Mouse (Mus musculus) CH12.LX (cell line): ENCODE data around the gene Zfp691. TPM values are rescaled to one million over a fixed set of nuclear protein-coding genes. Genes with fewer than 3 reads are reported as not detected.

Experiments
- DNase-seq: peaks from one replicate; pipeline ENCODE4 v3.0.0-alpha.2; 2013; ENCODE audit errors: extremely low read depth
- H3K27ac ChIP-seq: 2 replicates; pipeline ENCODE4 v1.5.1; 2012; ENCODE audit warnings: low read depth, mild to moderate bottlenecking, control low read depth, moderate library complexity; ENCODE audit not compliant: insufficient read depth
- H3K27me3 ChIP-seq: replicated peaks from 2 replicates; pipeline ENCODE3; 2012; ENCODE audit warnings: inconsistent platforms
- H3K36me3 ChIP-seq, 2 experiments: replicated peaks in 1 of 2; 2 replicates each; pipeline versions ENCODE3 to v1.6.1; 2012; ENCODE audit warnings: inconsistent platforms in 1 of 2, low read length in 1 of 2, mild to moderate bottlenecking in 1 of 2, mixed read lengths in 1 of 2, moderate library complexity in 1 of 2; ENCODE audit not compliant: control insufficient read depth in 1 of 2, insufficient read depth in 1 of 2
- H3K4me1 ChIP-seq, 2 experiments: 2 replicates each; pipeline ENCODE4 v1.6.1; 2012; ENCODE audit warnings: inconsistent platforms in 1 of 2, moderate library complexity in 1 of 2; ENCODE audit not compliant: insufficient read depth in 2 of 2, control insufficient read depth in 1 of 2
- H3K4me2 ChIP-seq: 2 replicates; pipeline ENCODE4 v1.6.1; 2012; ENCODE audit warnings: low read depth, mild to moderate bottlenecking, control low read depth; ENCODE audit not compliant: poor library complexity, insufficient read depth, severe bottlenecking
- H3K4me3 ChIP-seq, 3 experiments: fragments of 150-350 bp in 1 of 3; sonication (generic) in 1 of 3; replicated peaks in 1 of 3; 2 replicates each; pipeline versions ENCODE3 to v1.5.1; 2011 to 2012; ENCODE audit warnings: low read depth in 2 of 3, low read length in 2 of 3, mild to moderate bottlenecking in 2 of 3, moderate library complexity in 2 of 3, control low read depth in 1 of 3, improper control_type of control experiment in 1 of 3, inconsistent platforms in 1 of 3, mixed read lengths in 1 of 3; ENCODE audit not compliant: poor library complexity in 1 of 3
- H3K79me2 ChIP-seq: replicated peaks from 2 replicates; pipeline ENCODE4 v1.6.1; 2012; ENCODE audit warnings: mild to moderate bottlenecking, moderate library complexity; ENCODE audit not compliant: control insufficient read depth, poor library complexity, insufficient read depth, severe bottlenecking; ENCODE audit errors: extremely low read depth
- H3K9ac ChIP-seq: 2 replicates; pipeline ENCODE4 v1.6.1; 2012; ENCODE audit warnings: low read depth, mild to moderate bottlenecking, control low read depth, moderate library complexity; ENCODE audit not compliant: insufficient read depth
- H3K9me3 ChIP-seq: replicated peaks from 2 replicates; pipeline ENCODE3; 2012; ENCODE audit warnings: low read length, inconsistent platforms, mixed read lengths
- BHLHE40 ChIP-seq: IDR thresholded peaks from 2 replicates; pipeline ENCODE4 v1.6.1; 2011; ENCODE audit warnings: mild to moderate bottlenecking, low read depth, low read length, improper control_type of control experiment
- CHD2 ChIP-seq: IDR thresholded peaks from 2 replicates; pipeline ENCODE4 v1.6.1; 2011; ENCODE audit warnings: low read length, improper control_type of control experiment
- CTCF ChIP-seq, 2 experiments: IDR thresholded peaks in 1 of 2; conservative IDR thresholded peaks in 1 of 2; 2 replicates each; pipeline ENCODE4 v1.5.1; 2011 to 2012; ENCODE audit warnings: low read depth in 2 of 2, low read length in 2 of 2, improper control_type of control experiment in 1 of 2, inconsistent platforms in 1 of 2, mild to moderate bottlenecking in 1 of 2, moderate library complexity in 1 of 2
- EP300 ChIP-seq: IDR thresholded peaks from 2 replicates; pipeline ENCODE4 v1.6.1; 2011; ENCODE audit warnings: low read length, improper control_type of control experiment
- GABPA ChIP-seq: IDR thresholded peaks from 2 replicates; pipeline ENCODE4 v1.6.1; 2012; ENCODE audit warnings: low read depth, low read length, improper control_type of control experiment, inconsistent platforms; ENCODE audit not compliant: insufficient replicate concordance
- IRF4 ChIP-seq: IDR thresholded peaks from 2 replicates; pipeline ENCODE4 v1.6.1; 2014; ENCODE audit warnings: low read depth, mild to moderate bottlenecking, inconsistent platforms, low read length, improper control_type of control experiment
- MAFK ChIP-seq: IDR thresholded peaks from 2 replicates; pipeline ENCODE4 v1.6.1; 2011; ENCODE audit warnings: low read length, improper control_type of control experiment; ENCODE audit not compliant: insufficient replicate concordance
- MEF2A ChIP-seq: IDR thresholded peaks from 2 replicates; pipeline ENCODE4 v1.6.1; 2014; ENCODE audit warnings: low read depth, mild to moderate bottlenecking, inconsistent platforms, low read length, improper control_type of control experiment, borderline replicate concordance
- MXI1 ChIP-seq: IDR thresholded peaks from 2 replicates; pipeline ENCODE4 v1.6.1; 2011; ENCODE audit warnings: mild to moderate bottlenecking, low read depth, low read length, improper control_type of control experiment
- NELFE ChIP-seq: IDR thresholded peaks from 2 replicates; pipeline ENCODE4 v1.6.1; 2011; ENCODE audit warnings: low read depth, low read length, improper control_type of control experiment
- PAX5 ChIP-seq: IDR thresholded peaks from 2 replicates; pipeline ENCODE4 v1.6.1; 2012; ENCODE audit warnings: low read length, inconsistent platforms, mixed read lengths
- POLR2A ChIP-seq: IDR thresholded peaks from 2 replicates; pipeline ENCODE4 v1.6.1; 2011; ENCODE audit warnings: low read depth, mild to moderate bottlenecking, improper control_type of control experiment, low read length
- RAD21 ChIP-seq: IDR thresholded peaks from 2 replicates; pipeline ENCODE4 v1.6.1; 2011; ENCODE audit warnings: low read depth, mild to moderate bottlenecking, low read length, improper control_type of control experiment, moderate library complexity
- SIN3A ChIP-seq: IDR thresholded peaks from 2 replicates; pipeline ENCODE4 v1.6.1; 2012; ENCODE audit warnings: low read length, improper control_type of control experiment, inconsistent platforms
- SMC3 ChIP-seq: IDR thresholded peaks from 2 replicates; pipeline ENCODE4 v1.6.1; 2011; ENCODE audit warnings: low read depth, low read length, improper control_type of control experiment
- USF1 ChIP-seq: IDR thresholded peaks from 2 replicates; pipeline ENCODE4 v1.6.1; 2014; ENCODE audit warnings: low read depth, mild to moderate bottlenecking, inconsistent platforms, low read length, improper control_type of control experiment
- ZC3H11A ChIP-seq: IDR thresholded peaks from 2 replicates; pipeline ENCODE4 v1.6.1; 2012; ENCODE audit warnings: low read depth, mild to moderate bottlenecking, inconsistent platforms, low read length, improper control_type of control experiment
- ZKSCAN1 ChIP-seq: IDR thresholded peaks from 2 replicates; pipeline ENCODE4 v1.6.1; 2012; ENCODE audit warnings: low read depth, inconsistent platforms, low read length, improper control_type of control experiment, borderline replicate concordance
- ZMIZ1 ChIP-seq: IDR thresholded peaks from 2 replicates; pipeline ENCODE4 v1.6.1; 2012; ENCODE audit warnings: low read depth, mild to moderate bottlenecking, inconsistent platforms, low read length, improper control_type of control experiment
- dilution Hi-C: fragments of 300-500 bp; cut with MboI; formaldehyde crosslinking; loops from 2 replicates; pipeline ENCODE4 v1.14.3; 2020; ENCODE audit warnings: low sequenced_read_pairs; ENCODE audit not compliant: extremely low pct_unique_long_range_greater_than_20kb, extremely low pct_ligation_motif_present
- in situ Hi-C: fragments of 300-500 bp; cut with MboI; formaldehyde crosslinking; loops from 3 replicates; pipeline ENCODE4 v1.14.3; 2019; ENCODE audit warnings: low sequenced_read_pairs, low pct_ligation_motif_present, low pct_unique_long_range_greater_than_20kb, mixed read lengths
- polyA plus RNA-seq: library from polyadenylated mRNA; unstranded; fragments of >175 nt; gene quantifications from 2 replicates; pipeline ENCODE4 v1.2.1, GENCODE M21; 2012; ENCODE audit warnings: low read depth; ENCODE audit not compliant: insufficient read length
- total RNA-seq, 2 experiments: library from RNA; depleted of rRNA; stranded (reverse); fragments of 300-350 nt in 1 of 2; fragments of >200 nt in 1 of 2; gene quantifications; 2 replicates each; pipeline ENCODE4 v1.2.3; 2012 to 2014

Gene Zfp691
- total and polyA plus RNA-seq, 3 experiments: 3.2 to 4.7 (median 4.0) TPM

GRCm38 (mm10) chr4:119157891-119158290 is 16.1 kb downstream of the Zfp691 start:
- Histone ChIP-seq H3K36me3 (no peaks in the 10 kb centered on the region), H3K79me2 (no peaks in the 10 kb centered on the region), H3K4me2 (no peak overlapping the region), H3K4me1 (no peaks in the 10 kb centered on the region), H3K27ac (no peak overlapping the region), H3K9me3 (no peaks in the 10 kb centered on the region), H3K27me3 (no peaks in the 10 kb centered on the region), H3K9ac (no peak overlapping the region), H3K4me3 (no peak overlapping the region)
- DNase-seq: no peak
- in situ Hi-C loops: no loop called here
- TF ChIP-seq CHD2: no peak
- no peak for TF ChIP-seq ZKSCAN1
- no peak for TF ChIP-seq CTCF (conservative IDR thresholded peaks at IDR 0.05 in 1 of 2, IDR thresholded peaks at IDR 0.05 in 1 of 2; ENCODE audit: low read depth in 2 of 2, low read length in 2 of 2)
- no peak for TF ChIP-seq MAFK
- no peak for TF ChIP-seq MEF2A
- no peak for TF ChIP-seq PAX5
- no peak for TF ChIP-seq USF1
- TF ChIP-seq EP300: no peak
- TF ChIP-seq IRF4: no peak
- no peak for TF ChIP-seq NELFE
- no peak for TF ChIP-seq GABPA
- TF ChIP-seq POLR2A: no peak
- TF ChIP-seq SIN3A: no peak
- TF ChIP-seq BHLHE40: no peak
- dilution Hi-C loops: no loop called here

- DNase-seq: peak; percentile 67
- in situ Hi-C loops: no loop called here
These were observed 16.8 kb downstream of the Zfp691 start for GRCm38 (mm10) chr4:119157186-119157585.

More at GRCm38 (mm10) chr4:119157186-119157585, 16.8 kb downstream of the Zfp691 start:
- no peak overlapping the region for H3K9ac ChIP-seq
- H3K4me1 ChIP-seq: no peaks in the 10 kb centered on the region
- no peak overlapping the region for H3K4me2 ChIP-seq
- no peak for TF ChIP-seq BHLHE40
- peak; percentile 54 to 71 for TF ChIP-seq CTCF (conservative IDR thresholded peaks at IDR 0.05 in 1 of 2, IDR thresholded peaks at IDR 0.05 in 1 of 2; ENCODE audit: low read depth in 2 of 2, low read length in 2 of 2)
- no peak for TF ChIP-seq ZMIZ1
- TF ChIP-seq RAD21: peak; percentile 42
- peak; percentile 42 for TF ChIP-seq SMC3
- TF ChIP-seq MXI1: no peak
- TF ChIP-seq POLR2A: no peak
- TF ChIP-seq CHD2: no peak
- no peak for TF ChIP-seq ZC3H11A
- no peak for TF ChIP-seq GABPA
- no peak for TF ChIP-seq PAX5
- TF ChIP-seq, all 38 proteins: peak for 3
- no peaks in the 10 kb centered on the region for H3K27me3 ChIP-seq
- no peaks in the 10 kb centered on the region for H3K9me3 ChIP-seq
- H3K36me3 ChIP-seq: no peaks in the 10 kb centered on the region
- no peaks in the 10 kb centered on the region for H3K79me2 ChIP-seq
- no peak overlapping the region for H3K4me3 ChIP-seq
- dilution Hi-C loops: no loop called here
- no peak overlapping the region for H3K27ac ChIP-seq
